ENCODE assay signal across 9 mouse cellular contexts in genomic region chr14:108911138-108911841, GRCm38 (mm10). TPM values are rescaled to one million over a fixed set of nuclear protein-coding genes. Genes with fewer than 3 reads are reported as not detected.
DNase-seq lines count a peak whose midpoint lies in the region; ATAC-seq and TF ChIP-seq lines count a peak whose summit lies in the region.
"Had no signal": no experiment of that assay in that cellular context is flagged by ENCODE, and none has a peak within 500 bp of the region (broad histone marks: within the 10 kb centered on the region; RNA-seq: fewer than 3 reads in every experiment).

No protein-coding gene starts in this region.

- 0 out of 2 replicates have a peak, but pooled peaks have one; percentile 5 for ATAC-seq in forebrain, postnatal 0 days
- peak; percentile 9; the same call in 1 of the 2 replicates for ATAC-seq in midbrain, embryonic 14.5 days (ENCODE audit: low FRiP score, low TSS enrichment)

- no peaks in the 10 kb centered on the region for H3K4me1 ChIP-seq in forebrain, postnatal 0 days (ENCODE audit: insufficient read depth)
- H3K4me1 ChIP-seq in midbrain, embryonic 14.5 days (ENCODE audit: control insufficient read depth, insufficient read depth, low read length) = peaks cover 9% of the 10 kb centered on the region; the same call in 1 of the 2 replicates

- peak overlapping the region; percentile 83 for H3K9ac ChIP-seq in forebrain, postnatal 0 days
- H3K9ac ChIP-seq in midbrain, embryonic 14.5 days (replicated peaks; ENCODE audit: low read length) = peak overlapping the region; percentile 71

- no peak for TF ChIP-seq CTCF in gastrocnemius, adult 2 months (IDR thresholded peaks at IDR 0.05)
- TF ChIP-seq CTCF in forebrain, postnatal 0 days (IDR thresholded peaks at IDR 0.05; ENCODE audit: low read depth) = no peak

- H3K4me2 ChIP-seq in forebrain, postnatal 0 days (ENCODE audit: low read depth) = peak overlapping the region; percentile 80
- H3K4me2 ChIP-seq in midbrain, embryonic 14.5 days (ENCODE audit: low read length) = peak overlapping the region; percentile 84

- no peaks in the 10 kb centered on the region for H3K36me3 ChIP-seq in forebrain, postnatal 0 days (ENCODE audit: insufficient read depth)
- H3K36me3 ChIP-seq in midbrain, embryonic 14.5 days (ENCODE audit: control insufficient read depth, insufficient read depth, low read length) = no peaks in the 10 kb centered on the region

- H3K27ac ChIP-seq in gastrocnemius, adult 2 months = no peak overlapping the region
- H3K27ac ChIP-seq in forebrain, postnatal 0 days (ENCODE audit: low read depth, low read length) = peak overlapping the region; percentile 89; the same call in 1 of the 2 replicates
- H3K27ac ChIP-seq in midbrain, embryonic 14.5 days (replicated peaks; ENCODE audit: low read depth, low read length) = peak overlapping the region; percentile 92

- H3K4me3 ChIP-seq in gastrocnemius, adult 2 months = peak overlapping the region; percentile 55
- peak overlapping the region; percentile 68 for H3K4me3 ChIP-seq in forebrain, postnatal 0 days (ENCODE audit: low read depth, low read length)
- peak overlapping the region; percentile 52 for H3K4me3 ChIP-seq in midbrain, embryonic 14.5 days (replicated peaks; ENCODE audit: low read depth, low read length)
- H3K4me3 ChIP-seq: erythroblast, embryonic 14.5 days had no signal

- no peak for DNase-seq in gastrocnemius, adult 2 months
- DNase-seq in gastrocnemius, adult 8-10 months (ENCODE audit: low spot score in 2 of 2) = no peak
- peak; percentile 84 for DNase-seq in cerebellum, adult 11-12 months
- peak; percentile 41 for DNase-seq in forebrain, postnatal 0 days
- peak; percentile 42 to 51 for DNase-seq in layer of hippocampus, postnatal 25 days (ENCODE audit: extremely low spot score in 1 of 2, low spot score in 1 of 2)
- peak; percentile 52 for DNase-seq in midbrain, embryonic 14.5 days
- no peak for DNase-seq in adrenal gland, adult 18-20 months (ENCODE audit: low spot score in 2 of 2)
- DNase-seq in urinary bladder, postnatal 10 days (ENCODE audit: low spot score) = no peak

- intact Hi-C loops in gastrocnemius, adult 2 months (cut with DNase I) = no loop called here

- WGBS in forebrain, postnatal 0 days = 1% methylated on average over 24 of the region's 24 CpGs
- 1% methylated on average over 24 of the region's 24 CpGs for WGBS in midbrain, embryonic 14.5 days

- no peaks in the 10 kb centered on the region for H3K27me3 ChIP-seq in forebrain, postnatal 0 days (ENCODE audit: insufficient read depth, low read length)
- no peaks in the 10 kb centered on the region for H3K27me3 ChIP-seq in midbrain, embryonic 14.5 days (ENCODE audit: control insufficient read depth, insufficient read depth, low read length)

- H3K9me3 ChIP-seq in forebrain, postnatal 0 days (ENCODE audit: low read length) = no peaks in the 10 kb centered on the region
- H3K9me3 ChIP-seq in midbrain, embryonic 14.5 days (ENCODE audit: control insufficient read depth, low read length) = no peaks in the 10 kb centered on the region

RNA-seq across cellular contexts. Expression of gene Slitrk1, which starts 2.7 kb away (rescaled TPM):
- under 1 TPM in 1 of 2 experiments, not detected in 1; 0.06 TPM for total RNA-seq in gastrocnemius, adult 2 months (2021)
- under 1 TPM in 2 of 4 experiments, not detected in 2; 0.05 TPM for total RNA-seq in gastrocnemius, adult 8-10 months (2022)
- 25.3 and 29.8 TPM in 2 replicates for total RNA-seq in forebrain, postnatal 0 days (2014; rRNA removed)
- 16.7 and 21.4 TPM in 2 replicates for polyA plus RNA-seq in forebrain, postnatal 0 days (2015; fragmentation: Nextera tagmentation; extraction: Ambion mirVana)
- total RNA-seq in layer of hippocampus, postnatal 25 days (2021) = 10 to 100 TPM; 51.5 to 62.0 TPM
- polyA plus RNA-seq in midbrain, embryonic 14.5 days (2014; fragmentation: Nextera tagmentation; extraction: Ambion mirVana) = 19.5 and 27.3 TPM in 2 replicates
- 1 to 10 TPM in 1 of 2 experiments, under 1 TPM in 1; 0.99 to 1.3 TPM for total RNA-seq in adrenal gland, adult 18-20 months (2021)
- polyA plus RNA-seq: erythroblast, embryonic 14.5 days had no signal

Comparison
In these comparisons a context has a peak if more than half of its experiments do, and no peak if none do; other contexts are left out.
1. DNase-seq: peak in cerebellum, adult 11-12 months (single experiment), forebrain, postnatal 0 days (single experiment), layer of hippocampus, postnatal 25 days (2 of 2) and midbrain, embryonic 14.5 days (single experiment); none in gastrocnemius, adult 2 months (single experiment), gastrocnemius, adult 8-10 months (0 of 2), adrenal gland, adult 18-20 months (0 of 2) and urinary bladder, postnatal 10 days (single experiment).
2. RNA of gene Slitrk1, which starts 2.7 kb away (total RNA-seq): 51.5 to 62.0 TPM in layer of hippocampus, postnatal 25 days and 25.3 to 29.8 TPM in forebrain, postnatal 0 days; 0.99 to 1.3 TPM in adrenal gland, adult 18-20 months, 0.06 TPM in gastrocnemius, adult 2 months and 0.05 TPM in gastrocnemius, adult 8-10 months; every median in the first group is over 10 times any median in the second.
3. Peak in every context shown above with its lines, with median percentiles within 50 percentile points of each other: H3K4me3 ChIP-seq.